Mouse (Mus musculus) small intestine, adult 2 months (tissue): ENCODE measurements at regions not wholly inside any gene's neighbourhood (a gene's known extent, or its start where the extent isn't known, plus 50 kb on each side); places are given as distances from the start of the nearest gene placed in this dataset.

Experiments used
- CTCF ChIP-seq: fragments of 200-500 bp; IDR thresholded peaks from 2 replicates; pipeline ENCODE4 v1.5.1; 2012; ENCODE audit warnings: low read depth, mild to moderate bottlenecking, control low read depth, inconsistent platforms, low read length, moderate library complexity, mixed read lengths; ENCODE audit not compliant: insufficient replicate concordance, insufficient read length; ENCODE audit errors: extremely low read depth
- POLR2A ChIP-seq: fragments of 200-500 bp; IDR thresholded peaks from 2 replicates; pipeline ENCODE4 v1.6.1; 2012; ENCODE audit warnings: low read depth, mild to moderate bottlenecking, control low read depth, inconsistent platforms, low read length, moderate library complexity

GRCm38 (mm10) chr17:44351499-44352117, 163.2 kb downstream of the Clic5 start:
- TF ChIP-seq POLR2A, result no peak
- no peak for TF ChIP-seq CTCF
